Mouse (Mus musculus) ES-Bruce4 (cell line): ENCODE results near the gene St3gal2. TPM values are rescaled to one million over a fixed set of nuclear protein-coding genes. Genes with fewer than 3 reads are reported as not detected.
A peak's percentile ranks its signal among the peaks of the same experiment; 100 is the strongest.

ENCODE experiments used
- H3K27ac ChIP-seq: 2 replicates; pipeline ENCODE4 v1.5.1; 2012; ENCODE audit warnings: low read length, inconsistent platforms; ENCODE audit not compliant: insufficient read depth
- H3K27me3 ChIP-seq: 2 replicates; pipeline ENCODE4 v1.6.1; 2012; ENCODE audit warnings: mild to moderate bottlenecking, low read length, inconsistent platforms; ENCODE audit not compliant: control insufficient read depth, poor library complexity, insufficient read depth, severe bottlenecking
- H3K36me3 ChIP-seq: 2 replicates; pipeline ENCODE4 v1.6.1; 2012; ENCODE audit warnings: inconsistent platforms, mild to moderate bottlenecking, low read length, moderate library complexity; ENCODE audit not compliant: control insufficient read depth, poor library complexity, insufficient read depth, severe bottlenecking
- H3K4me1 ChIP-seq: one replicate; pipeline ENCODE4 v1.8.1; 2011; ENCODE audit warnings: low read length; ENCODE audit not compliant: control insufficient read depth, insufficient read depth
- H3K4me3 ChIP-seq: 2 replicates; pipeline ENCODE4 v1.5.1; 2011; ENCODE audit warnings: low read depth, mild to moderate bottlenecking, low read length
- H3K9ac ChIP-seq: 2 replicates; pipeline ENCODE4 v1.6.1; 2012; ENCODE audit warnings: low read depth, mild to moderate bottlenecking, inconsistent platforms; ENCODE audit not compliant: poor library complexity, severe bottlenecking
- H3K9me3 ChIP-seq: replicated peaks from 2 replicates; pipeline ENCODE4 v1.6.1; 2012; ENCODE audit warnings: mild to moderate bottlenecking, low read length, inconsistent platforms; ENCODE audit not compliant: control insufficient read depth, poor library complexity, insufficient read depth, severe bottlenecking
- CTCF ChIP-seq: IDR thresholded peaks from one replicate; pipeline ENCODE4 v1.8.1; 2011; ENCODE audit warnings: low read depth, low read length
- EP300 ChIP-seq: IDR thresholded peaks from 2 replicates; pipeline ENCODE4 v1.6.1; 2011; ENCODE audit warnings: low read depth, low read length; ENCODE audit not compliant: insufficient read depth
- POLR2A ChIP-seq: IDR thresholded peaks from one replicate; pipeline ENCODE4 v1.8.1; 2011; ENCODE audit warnings: low read length; ENCODE audit not compliant: insufficient read depth
- polyA plus RNA-seq: library from polyadenylated mRNA; stranded (reverse); fragments of >200 nt; gene quantifications from 2 replicates; pipeline ENCODE4 v1.2.4, GENCODE M21; 2011; ENCODE audit warnings: low read depth; ENCODE audit not compliant: missing spikeins, insufficient read depth, insufficient read length

The St3gal2 gene
- polyA plus RNA-seq, 1 experiment: 7.1 TPM

DNA sequence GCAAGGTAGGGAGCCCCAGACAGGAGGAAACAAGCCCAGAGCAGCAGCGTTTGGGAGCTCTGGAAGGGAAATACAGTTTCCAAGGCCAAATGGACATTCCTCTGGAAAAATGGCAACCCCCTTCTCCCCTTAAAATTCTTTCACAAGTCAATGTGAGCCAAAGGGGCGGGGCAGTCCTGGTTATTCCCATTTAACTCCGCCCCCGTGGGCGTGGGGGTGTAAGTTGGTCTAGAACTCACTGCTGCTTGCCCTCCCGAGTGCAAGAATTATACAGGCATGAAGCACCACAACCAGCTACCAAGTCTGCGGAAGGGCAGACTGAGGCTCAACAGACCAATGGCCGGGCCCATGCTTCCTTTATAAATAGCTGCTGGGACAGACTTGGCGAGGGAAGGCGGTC, 24.9 kb upstream of the St3gal2 start:
- H3K9ac ChIP-seq: peak overlapping the region; percentile 5; the same call in 1 of the 2 replicates
- peaks cover 3% of the 10 kb centered on the region; the same call in 1 of the 2 replicates for H3K36me3 ChIP-seq
- no peak overlapping the region for H3K27ac ChIP-seq
- peak overlapping the region; percentile 25 for H3K4me3 ChIP-seq
- no peaks in the 10 kb centered on the region for H3K9me3 ChIP-seq
- no peaks in the 10 kb centered on the region for H3K27me3 ChIP-seq
- no peak for TF ChIP-seq POLR2A
- TF ChIP-seq CTCF: no peak
- no peak for TF ChIP-seq EP300
- H3K4me1 ChIP-seq: no peaks in the 10 kb centered on the region

DNA sequence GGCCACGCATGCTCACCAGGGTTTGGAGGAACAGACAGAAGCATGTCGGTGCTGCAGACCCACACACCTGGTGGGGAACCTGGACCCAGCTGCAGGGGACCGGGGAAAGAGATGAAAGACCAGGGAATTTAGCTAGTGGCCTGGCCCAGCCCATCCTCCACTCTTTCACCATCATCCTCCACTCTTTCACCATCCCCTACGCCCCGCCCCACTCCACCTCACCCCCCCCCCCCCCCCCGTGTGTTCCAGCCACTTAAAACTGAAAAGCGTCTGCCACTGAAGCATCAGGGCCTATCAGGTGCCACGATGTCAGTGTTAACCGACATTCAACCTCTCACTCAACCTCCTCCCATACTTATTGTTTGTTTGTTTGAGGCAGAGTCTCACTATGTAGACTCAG, 24.5 kb upstream of the St3gal2 start:
- Histone ChIP-seq H3K9me3 (no peaks in the 10 kb centered on the region), H3K9ac (peak overlapping the region; percentile 5; the same call in 1 of the 2 replicates), H3K4me3 (peak overlapping the region; percentile 25), H3K27me3 (no peaks in the 10 kb centered on the region), H3K27ac (no peak overlapping the region), H3K4me1 (no peaks in the 10 kb centered on the region), H3K36me3 (peaks cover 3% of the 10 kb centered on the region; the same call in 1 of the 2 replicates)
- TF ChIP-seq EP300 (no peak), POLR2A (no peak), CTCF (no peak)

DNA sequence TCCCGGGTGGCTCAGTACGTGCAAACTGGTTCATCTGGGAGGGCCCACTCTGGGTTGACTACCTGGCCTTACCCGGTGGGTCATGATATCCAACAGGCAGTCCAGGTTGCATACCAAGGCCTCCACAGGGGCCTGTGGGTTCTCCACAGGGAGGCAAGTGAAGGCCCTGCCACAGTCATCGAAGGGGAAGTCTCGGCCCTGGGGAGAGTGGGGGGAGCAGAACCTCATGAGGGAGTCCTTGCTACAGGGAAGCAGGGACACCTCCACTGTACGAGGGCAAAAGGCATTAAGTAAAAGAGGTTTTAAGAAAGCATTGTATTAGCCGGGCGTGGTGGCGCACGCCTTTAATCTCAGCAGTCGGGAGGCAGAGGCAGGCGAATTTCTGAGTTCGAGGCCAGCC, 23.9 kb upstream of the St3gal2 start:
- Histone ChIP-seq H3K27ac (no peak overlapping the region), H3K9me3 (no peaks in the 10 kb centered on the region), H3K4me1 (no peaks in the 10 kb centered on the region), H3K9ac (no peak overlapping the region), H3K36me3 (peaks cover 3% of the 10 kb centered on the region; the same call in 1 of the 2 replicates), H3K4me3 (no peak overlapping the region), H3K27me3 (no peaks in the 10 kb centered on the region)
- TF ChIP-seq EP300 (no peak), POLR2A (no peak), CTCF (no peak)

DNA sequence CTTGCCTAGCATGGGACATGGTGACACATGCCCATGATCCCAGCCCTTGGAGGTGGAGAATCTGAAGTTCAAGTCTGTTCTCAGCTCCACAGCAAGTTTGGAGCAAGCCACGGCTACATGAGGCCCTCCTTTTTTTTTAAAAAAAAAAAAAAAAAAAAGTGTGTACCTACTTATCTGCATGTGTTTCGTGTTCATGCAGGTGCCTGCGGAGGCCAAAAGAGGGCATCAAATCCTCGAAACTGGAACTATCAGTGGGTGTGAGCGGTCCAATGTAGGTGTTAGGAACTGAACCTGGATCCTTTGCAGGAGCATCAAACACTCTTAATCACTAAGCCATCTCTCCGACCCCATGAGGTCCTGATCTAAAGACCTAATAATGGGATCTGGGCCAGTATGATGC, 22.2 kb upstream of the St3gal2 start:
- H3K9me3 ChIP-seq: no peaks in the 10 kb centered on the region
- H3K4me1 ChIP-seq: no peaks in the 10 kb centered on the region
- H3K27ac ChIP-seq: no peak overlapping the region
- no peak overlapping the region for H3K9ac ChIP-seq
- H3K4me3 ChIP-seq: no peak overlapping the region
- H3K27me3 ChIP-seq: no peaks in the 10 kb centered on the region
- peaks cover 3% of the 10 kb centered on the region; the same call in 1 of the 2 replicates for H3K36me3 ChIP-seq
- no peak for TF ChIP-seq EP300
- TF ChIP-seq POLR2A: no peak

DNA sequence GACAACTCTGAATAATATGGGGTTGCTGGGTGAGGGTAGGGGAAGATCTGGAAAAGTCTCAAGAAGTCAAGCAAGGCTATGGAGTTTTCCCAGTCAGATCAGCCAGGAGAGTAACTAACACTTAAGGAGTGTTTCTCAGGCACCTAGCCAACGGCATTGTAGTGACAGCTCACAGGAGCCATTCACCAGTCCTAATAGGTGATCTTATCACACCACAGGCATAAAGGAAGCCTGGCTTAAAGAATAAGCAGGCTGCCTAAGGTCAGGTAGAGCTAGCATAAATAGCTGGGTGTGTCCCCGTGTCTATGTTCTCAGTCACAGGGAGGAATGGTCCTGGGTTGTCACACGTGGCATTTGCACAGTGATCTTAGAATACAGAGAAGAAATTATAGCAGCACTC, 18.7 kb upstream of the St3gal2 start:
- Histone ChIP-seq H3K36me3 (peaks cover 3% of the 10 kb centered on the region; the same call in 1 of the 2 replicates), H3K9me3 (no peaks in the 10 kb centered on the region), H3K27me3 (no peaks in the 10 kb centered on the region), H3K4me1 (no peaks in the 10 kb centered on the region), H3K27ac (no peak overlapping the region), H3K4me3 (no peak overlapping the region), H3K9ac (no peak overlapping the region)
- TF ChIP-seq CTCF (no peak), EP300 (no peak), POLR2A (no peak)

DNA sequence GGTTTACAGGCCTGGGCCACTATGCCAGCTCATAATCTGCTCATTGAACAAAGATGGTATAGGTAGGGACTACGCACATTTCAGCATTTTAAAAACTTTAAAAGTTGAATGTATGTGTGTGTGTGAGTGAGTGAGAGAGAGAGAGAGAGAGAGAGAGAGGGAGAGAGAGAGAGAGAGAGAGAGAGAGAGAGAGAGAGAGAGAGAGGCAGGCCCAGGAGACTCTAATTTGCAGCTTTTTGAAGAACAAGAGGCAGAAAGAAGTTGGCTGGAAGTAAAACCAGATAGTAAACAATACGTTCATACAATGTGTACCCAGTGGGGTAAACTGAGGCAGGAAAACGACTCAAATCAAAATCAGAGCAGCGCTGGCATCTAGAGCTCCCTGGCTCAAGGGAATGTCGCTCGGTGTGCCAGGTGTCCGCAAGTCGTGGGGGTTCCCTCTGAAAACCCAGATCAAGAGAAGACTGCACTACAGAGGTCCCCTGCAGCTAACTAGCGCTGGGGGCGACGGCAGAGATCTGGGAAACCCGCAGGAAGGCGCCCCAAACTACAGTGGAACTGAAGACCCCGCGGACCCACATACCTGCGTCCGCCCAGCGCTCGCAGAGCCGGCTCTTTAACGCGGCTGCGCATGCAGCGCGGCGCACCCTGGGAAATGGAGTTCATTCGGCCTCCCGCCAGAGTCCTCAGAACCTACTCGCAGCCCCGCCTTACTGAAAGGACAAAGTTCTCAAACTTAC, 17.7 kb upstream of the St3gal2 start, which contains the start of gene Fuk:
Gene Fuk, minus strand, starts transcription at position 650 of the 740 bp plus-strand sequence.
- Histone ChIP-seq H3K4me3 (peak within 1 kb of the TSS; percentile 100), H3K27me3 (no peaks in the 10 kb centered on the region), H3K9me3 (no peaks in the 10 kb centered on the region), H3K4me1 (no peaks in the 10 kb centered on the region), H3K27ac (no peak within 1 kb of the TSS), H3K9ac (peak within 1 kb of the TSS; percentile 97), H3K36me3 (peaks cover 3% of the 10 kb centered on the region; the same call in 1 of the 2 replicates)
- no peak for TF ChIP-seq CTCF
- peak; percentile 33 for TF ChIP-seq POLR2A
- TF ChIP-seq EP300: no peak
